Comparison of ENCODE assay signal across 39 mouse cellular contexts in the genomic region with DNA sequence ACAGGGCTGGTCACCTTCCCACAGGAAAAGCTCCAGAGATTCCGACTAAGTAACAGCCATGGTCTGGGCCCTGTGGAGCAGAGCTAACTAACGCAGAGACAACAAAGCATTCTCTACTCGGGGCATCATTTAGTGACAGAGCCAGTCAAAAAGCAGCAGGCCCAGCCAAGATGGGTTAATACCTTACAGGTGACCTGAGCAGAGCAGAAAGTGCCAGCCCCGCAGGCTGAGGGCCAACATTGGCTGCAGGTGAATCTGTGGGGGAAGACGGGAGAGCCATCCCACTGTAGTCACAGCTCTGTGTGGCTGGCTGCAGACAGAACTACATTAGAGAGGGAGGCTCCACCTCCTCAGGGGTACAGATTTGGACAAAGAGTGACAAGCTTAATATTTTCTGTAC. TPM values are rescaled to one million over a fixed set of nuclear protein-coding genes. Genes with fewer than 3 reads are reported as not detected.
DNase-seq lines count a peak whose midpoint lies in the region; ATAC-seq and TF ChIP-seq lines count a peak whose summit lies in the region.
"Had no signal": no experiment of that assay in that cellular context is flagged by ENCODE, and none has a peak within 500 bp of the region (broad histone marks: within the 10 kb centered on the region; RNA-seq: fewer than 3 reads in every experiment).

No protein-coding gene starts in this region.

- H3K9me3 ChIP-seq in hindbrain, embryonic 10.5 days, result no peaks in the 10 kb centered on the region
- H3K9me3 ChIP-seq in hindbrain, embryonic 14.5 days (ENCODE audit: control insufficient read depth, low read length), result no peaks in the 10 kb centered on the region
- no peaks in the 10 kb centered on the region for H3K9me3 ChIP-seq in kidney, embryonic 15.5 days (replicated peaks)
- H3K9me3 ChIP-seq in kidney, embryonic 16.5 days (ENCODE audit: low read length), result no peaks in the 10 kb centered on the region
- H3K9me3 ChIP-seq: embryonic facial prominence, embryonic 12.5 days; forebrain, embryonic 10.5 days; heart, embryonic 15.5 days; liver, embryonic 12.5 days had no signal

- H3K4me1 ChIP-seq in hindbrain, embryonic 10.5 days (replicated peaks), result peaks cover 17% of the 10 kb centered on the region
- H3K4me1 ChIP-seq in hindbrain, embryonic 14.5 days (replicated peaks; ENCODE audit: control insufficient read depth, insufficient read depth, low read length), result no peaks in the 10 kb centered on the region
- peaks cover 23% of the 10 kb centered on the region for H3K4me1 ChIP-seq in kidney, adult 2 months (ENCODE audit: control insufficient read depth, insufficient read depth, low read length)
- peaks cover 39% of the 10 kb centered on the region for H3K4me1 ChIP-seq in kidney, embryonic 15.5 days
- peaks cover 32% of the 10 kb centered on the region for H3K4me1 ChIP-seq in kidney, embryonic 16.5 days (ENCODE audit: insufficient read depth, low read length)

- WGBS in hindbrain, embryonic 10.5 days, result 74% methylated on average over 5 of the region's 5 CpGs
- 85% methylated on average over 5 of the region's 5 CpGs for WGBS in hindbrain, embryonic 14.5 days
- 52% methylated on average over 5 of the region's 5 CpGs for whole genome bisulfite sequencing in kidney, adult 2 months
- WGBS in kidney, embryonic 15.5 days, result 84% methylated on average over 5 of the region's 5 CpGs
- WGBS in kidney, embryonic 16.5 days, result 76% methylated on average over 5 of the region's 5 CpGs

- H3K4me3 ChIP-seq in hindbrain, embryonic 10.5 days, result no peak overlapping the region
- H3K4me3 ChIP-seq in hindbrain, embryonic 14.5 days (replicated peaks; ENCODE audit: low read length), result no peak overlapping the region
- peak overlapping the region; percentile 57 for H3K4me3 ChIP-seq in kidney, adult 2 months (ENCODE audit: insufficient read depth, low read depth, low read length)
- H3K4me3 ChIP-seq in kidney, embryonic 15.5 days (replicated peaks), result no peak overlapping the region
- H3K4me3 ChIP-seq in kidney, embryonic 16.5 days (ENCODE audit: low read length), result no peak overlapping the region
- H3K4me3 ChIP-seq: embryonic facial prominence, embryonic 12.5 days; forebrain, embryonic 10.5 days; gastrocnemius, adult 2 months; heart, adult 2 months; heart, embryonic 15.5 days; layer of hippocampus, adult 2 months; liver, embryonic 12.5 days had no signal

- ATAC-seq in hindbrain, embryonic 14.5 days (ENCODE audit: low FRiP score), result no peak
- ATAC-seq in kidney, embryonic 15.5 days (replicated peaks; ENCODE audit: low FRiP score), result no peak
- ATAC-seq in kidney, embryonic 16.5 days (ENCODE audit: low FRiP score, low TSS enrichment), result no peak
- ATAC-seq: activated CD4-positive, CD25-positive, alpha-beta regulatory T cell, adult 4 months; forebrain, embryonic 16.5 days; intestine, postnatal 0 days; liver, embryonic 12.5 days; liver, postnatal 0 days; lung, postnatal 0 days had no signal

- peaks cover 83% of the 10 kb centered on the region for H3K36me3 ChIP-seq in hindbrain, embryonic 10.5 days
- H3K36me3 ChIP-seq in hindbrain, embryonic 14.5 days (replicated peaks; ENCODE audit: control insufficient read depth, insufficient read depth), result peaks cover 83% of the 10 kb centered on the region
- no peaks in the 10 kb centered on the region for H3K36me3 ChIP-seq in kidney, adult 2 months (ENCODE audit: control insufficient read depth, insufficient read depth, low read length)
- peaks cover 46% of the 10 kb centered on the region for H3K36me3 ChIP-seq in kidney, embryonic 15.5 days
- peaks cover 25% of the 10 kb centered on the region for H3K36me3 ChIP-seq in kidney, embryonic 16.5 days (ENCODE audit: insufficient read depth, low read length)
- H3K36me3 ChIP-seq: heart, embryonic 15.5 days; liver, embryonic 12.5 days had no signal

- no peak for DNase-seq in hindbrain, embryonic 10.5 days (ENCODE audit: low spot score)
- DNase-seq in hindbrain, embryonic 14.5 days (ENCODE audit: low spot score), result no peak
- DNase-seq in kidney, adult 2 months, result peak; percentile 83
- peak; percentile 73 to 76 for DNase-seq in kidney, postnatal 36 days
- DNase-seq in layer of hippocampus, postnatal 25 days (ENCODE audit: extremely low spot score in 1 of 2, low spot score in 1 of 2), result no peak
- no peak for DNase-seq in embryo, embryonic 10 days (ENCODE audit: low spot score)
- DNase-seq: adrenal gland, adult 2 months; adrenal gland, postnatal 36 days; B cell, adult 2 months; cerebellum, adult 2 months; cerebellum, postnatal 25 days; gastrocnemius, adult 2 months; gastrocnemius, postnatal 36 days; heart, adult 2 months; left cerebral cortex, postnatal 4 days; liver, postnatal 0 days; lung, postnatal 4 days; midbrain, embryonic 14.5 days; right cerebral cortex, adult 18-20 months; spleen, adult 18-20 months; thymus, postnatal 14 days had no signal

- no peak for TF ChIP-seq CTCF in kidney, adult 2 months (conservative IDR thresholded peaks at IDR 0.05; ENCODE audit: insufficient read depth, insufficient read length, low read depth, low read length)

- peak overlapping the region; percentile 16; the same call in 1 of the 2 replicates for H3K27ac ChIP-seq in hindbrain, embryonic 10.5 days
- H3K27ac ChIP-seq in hindbrain, embryonic 14.5 days, result no peak overlapping the region
- peak overlapping the region; percentile 47; the same call in 1 of the 2 replicates for H3K27ac ChIP-seq in kidney, adult 2 months (ENCODE audit: insufficient read depth, low read depth, low read length)
- no peak overlapping the region for H3K27ac ChIP-seq in kidney, embryonic 15.5 days
- no peak overlapping the region for H3K27ac ChIP-seq in kidney, embryonic 16.5 days (ENCODE audit: low read length)
- H3K27ac ChIP-seq: embryonic facial prominence, embryonic 12.5 days; gastrocnemius, adult 2 months; heart, adult 2 months; heart, embryonic 15.5 days; layer of hippocampus, adult 2 months; liver, embryonic 12.5 days had no signal

- H3K4me2 ChIP-seq in hindbrain, embryonic 14.5 days (replicated peaks), result no peak overlapping the region
- H3K4me2 ChIP-seq in kidney, embryonic 15.5 days, result no peak overlapping the region
- H3K4me2 ChIP-seq in kidney, embryonic 16.5 days (replicated peaks; ENCODE audit: low read depth, low read length), result no peak overlapping the region
- H3K4me2 ChIP-seq: embryonic facial prominence, embryonic 12.5 days; heart, embryonic 15.5 days; liver, embryonic 12.5 days had no signal

- no peak overlapping the region for H3K9ac ChIP-seq in hindbrain, embryonic 14.5 days
- H3K9ac ChIP-seq in kidney, embryonic 15.5 days, result no peak overlapping the region
- H3K9ac ChIP-seq in kidney, embryonic 16.5 days (replicated peaks; ENCODE audit: low read length), result 0 out of 2 replicates have a peak overlapping the region, but pooled peaks have one; percentile 14
- H3K9ac ChIP-seq: embryonic facial prominence, embryonic 12.5 days; heart, embryonic 15.5 days; liver, embryonic 12.5 days; liver, postnatal 0 days had no signal

- no peak for TF ChIP-seq POLR2A in kidney, adult 2 months (IDR thresholded peaks at IDR 0.05; ENCODE audit: low read depth, low read length)

- H3K27me3 ChIP-seq in hindbrain, embryonic 10.5 days (ENCODE audit: insufficient read depth, poor library complexity, severe bottlenecking), result no peaks in the 10 kb centered on the region
- H3K27me3 ChIP-seq in hindbrain, embryonic 14.5 days (ENCODE audit: control insufficient read depth, insufficient read depth, low read length), result no peaks in the 10 kb centered on the region
- no peaks in the 10 kb centered on the region for H3K27me3 ChIP-seq in kidney, adult 2 months (replicated peaks; ENCODE audit: control insufficient read depth, insufficient read depth, low read length)
- no peaks in the 10 kb centered on the region for H3K27me3 ChIP-seq in kidney, embryonic 15.5 days
- no peaks in the 10 kb centered on the region for H3K27me3 ChIP-seq in kidney, embryonic 16.5 days (ENCODE audit: insufficient read depth, low read length)
- H3K27me3 ChIP-seq: embryonic facial prominence, embryonic 12.5 days; heart, embryonic 15.5 days; liver, embryonic 12.5 days had no signal

RNA-seq across cellular contexts. Expression of gene Atp6v0a4, which starts 22.9 kb away (rescaled TPM):
- polyA plus RNA-seq in hindbrain, embryonic 10.5 days (2016; fragmentation: Nextera tagmentation; extraction: Ambion mirVana), result not detected in 2 replicates
- polyA plus RNA-seq in hindbrain, embryonic 14.5 days (2014; fragmentation: Nextera tagmentation; extraction: Ambion mirVana), result 0.09 and 0.26 TPM in 2 replicates
- 259 and 302 TPM in 2 replicates for polyA plus RNA-seq in kidney, adult 2 months (2012; rRNA removed)
- 12.0 and 12.6 TPM in 2 replicates for polyA plus RNA-seq in kidney, embryonic 15.5 days (2015; fragmentation: Nextera tagmentation; extraction: Ambion mirVana)
- 21.8 and 28.9 TPM in 2 replicates for polyA plus RNA-seq in kidney, embryonic 16.5 days (2015; fragmentation: Nextera tagmentation; extraction: Ambion mirVana)
- total RNA-seq in layer of hippocampus, postnatal 25 days (2021), result 1 to 10 TPM; 1.7 to 2.1 TPM
- total RNA-seq: monocyte, adult 5-6 weeks had no signal
- polyA plus RNA-seq: activated CD4-positive, CD25-positive, alpha-beta regulatory T cell, adult 4 months; forebrain, embryonic 10.5 days; midbrain, embryonic 14.5 days had no signal

RNA-seq across cellular contexts. Expression of gene Tmem213, which starts 38.2 kb away (rescaled TPM):
- polyA plus RNA-seq in hindbrain, embryonic 10.5 days (2016; fragmentation: Nextera tagmentation; extraction: Ambion mirVana), result not detected in 2 replicates
- not detected in 2 replicates for polyA plus RNA-seq in hindbrain, embryonic 14.5 days (2014; fragmentation: Nextera tagmentation; extraction: Ambion mirVana)
- 240 and 279 TPM in 2 replicates for polyA plus RNA-seq in kidney, adult 2 months (2012; rRNA removed)
- polyA plus RNA-seq in kidney, embryonic 15.5 days (2015; fragmentation: Nextera tagmentation; extraction: Ambion mirVana), result 37.4 and 43.5 TPM in 2 replicates
- 69.8 and 72.7 TPM in 2 replicates for polyA plus RNA-seq in kidney, embryonic 16.5 days (2015; fragmentation: Nextera tagmentation; extraction: Ambion mirVana)
- not detected for total RNA-seq in layer of hippocampus, postnatal 25 days (2021)
- total RNA-seq: adrenal gland, adult 2 months; adrenal gland, postnatal 36 days; ES-E14; gastrocnemius, adult 2 months; gastrocnemius, postnatal 36 days; heart, adult 2 months; heart, postnatal 25 days; layer of hippocampus, adult 2 months; layer of hippocampus, postnatal 14 days; left cerebral cortex, adult 8-10 months; left cerebral cortex, postnatal 4 days; monocyte, adult 5-6 weeks had no signal
- polyA plus RNA-seq: activated CD4-positive, CD25-positive, alpha-beta regulatory T cell, adult 4 months; adrenal gland, adult 2 months; cerebellum, adult 2 months; embryonic facial prominence, embryonic 12.5 days; forebrain, embryonic 10.5 days; forebrain, embryonic 16.5 days; heart, adult 2 months; intestine, postnatal 0 days; liver, embryonic 12.5 days; liver, postnatal 0 days; midbrain, embryonic 14.5 days; neural tube, embryonic 14.5 days; urinary bladder, adult 2 months had no signal

Comparison
In these comparisons a context has a peak if more than half of its experiments do, and no peak if none do; other contexts are left out.
1. H3K27ac ChIP-seq: peak in hindbrain, embryonic 10.5 days (single experiment) and kidney, adult 2 months (single experiment); none in hindbrain, embryonic 14.5 days (single experiment), kidney, embryonic 15.5 days (single experiment) and kidney, embryonic 16.5 days (single experiment).
2. DNase-seq: peak in kidney, adult 2 months (single experiment) and kidney, postnatal 36 days (2 of 2); none in hindbrain, embryonic 10.5 days (single experiment), hindbrain, embryonic 14.5 days (single experiment), layer of hippocampus, postnatal 25 days (0 of 2) and embryo, embryonic 10 days (single experiment).
3. RNA of gene Atp6v0a4, which starts 22.9 kb away (polyA plus RNA-seq): 259 to 302 TPM in kidney, adult 2 months, 21.8 to 28.9 TPM in kidney, embryonic 16.5 days and 12.0 to 12.6 TPM in kidney, embryonic 15.5 days; 0.09 to 0.26 TPM in hindbrain, embryonic 14.5 days and not detected in hindbrain, embryonic 10.5 days; every median in the first group is over 10 times any median in the second.
4. RNA of gene Tmem213, which starts 38.2 kb away (polyA plus RNA-seq): 240 to 279 TPM in kidney, adult 2 months, 69.8 to 72.7 TPM in kidney, embryonic 16.5 days and 37.4 to 43.5 TPM in kidney, embryonic 15.5 days; not detected in hindbrain, embryonic 14.5 days and not detected in hindbrain, embryonic 10.5 days; every median in the first group is over 10 times any median in the second.